Mouse (Mus musculus) megakaryocyte, embryonic 14.5 days (primary cell): ENCODE results near the gene Herpud1.

Experiments
- FLI1 ChIP-seq: IDR thresholded peaks from 2 replicates; pipeline ENCODE4 v1.6.1; 2012; ENCODE audit warnings: low read length, inconsistent platforms, mixed read lengths
- GATA1 ChIP-seq: IDR thresholded peaks from 3 replicates; pipeline ENCODE4 v1.6.1; 2012; ENCODE audit warnings: mixed read lengths, low read length, inconsistent platforms, borderline replicate concordance

- no peak; the same call in 2 of the 3 replicates for TF ChIP-seq GATA1
- no peak for TF ChIP-seq FLI1
Measured at GRCm38 (mm10) chr8:94375551-94375991, 10.7 kb upstream of the Herpud1 start.
